Comparison of ENCODE assay signal across 14 mouse cellular contexts in genomic region chr7:122390683-122391082, GRCm38 (mm10).
A peak's percentile ranks its signal among the peaks of the same experiment; 100 is the strongest.
DNase-seq lines count a peak whose midpoint lies in the region; ATAC-seq and TF ChIP-seq lines count a peak whose summit lies in the region.
"Had no signal": no experiment of that assay in that cellular context is flagged by ENCODE, and none has a peak within 500 bp of the region (broad histone marks: within the 10 kb centered on the region; RNA-seq: fewer than 3 reads in every experiment).

No protein-coding gene starts in this region.

- H3K27me3 ChIP-seq in hindbrain, postnatal 0 days (ENCODE audit: insufficient read depth, low read length): no peaks in the 10 kb centered on the region
- H3K27me3 ChIP-seq: liver, embryonic 15.5 days had no signal

- H3K4me2 ChIP-seq in hindbrain, postnatal 0 days (ENCODE audit: low read depth, low read length): no peak overlapping the region
- H3K4me2 ChIP-seq: liver, embryonic 15.5 days had no signal

- WGBS in hindbrain, postnatal 0 days: 33% methylated on average over 4 of the region's 4 CpGs

- no peak for DNase-seq in layer of hippocampus, adult 2 months (ENCODE audit: low spot score in 2 of 2)
- DNase-seq in layer of hippocampus, postnatal 36 days: no peak
- DNase-seq in thymus, postnatal 0 days (ENCODE audit: low spot score): peak; percentile 33
- no peak for DNase-seq in thymus, adult 18-20 months
- DNase-seq in hindbrain, postnatal 0 days (ENCODE audit: low spot score): no peak
- no peak for DNase-seq in ovary, adult 18-20 months (ENCODE audit: low spot score)
- no peak for DNase-seq in spleen, postnatal 14 days (ENCODE audit: low spot score in 2 of 2)
- DNase-seq: adrenal gland, adult 2 months; heart, adult 2 months; heart, postnatal 36 days; kidney, adult 18-20 months had no signal

- no peak for TF ChIP-seq CTCF in layer of hippocampus, adult 2 months (conservative IDR thresholded peaks at IDR 0.05)
- no peak for TF ChIP-seq CTCF in hindbrain, postnatal 0 days (IDR thresholded peaks at IDR 0.05; ENCODE audit: low read depth)

- peaks cover 14% of the 10 kb centered on the region for H3K4me1 ChIP-seq in hindbrain, postnatal 0 days (ENCODE audit: insufficient read depth, low read length)
- H3K4me1 ChIP-seq: liver, embryonic 15.5 days had no signal

- H3K9ac ChIP-seq in hindbrain, postnatal 0 days (replicated peaks; ENCODE audit: low read length): no peak overlapping the region
- H3K9ac ChIP-seq: liver, embryonic 15.5 days had no signal

- H3K9me3 ChIP-seq in hindbrain, postnatal 0 days (ENCODE audit: low read length): no peaks in the 10 kb centered on the region
- H3K9me3 ChIP-seq: liver, embryonic 15.5 days had no signal

- H3K27ac ChIP-seq in layer of hippocampus, adult 2 months: peak overlapping the region; percentile 64
- peak overlapping the region; percentile 73 for H3K27ac ChIP-seq in hindbrain, postnatal 0 days
- H3K27ac ChIP-seq: heart, adult 2 months; liver, embryonic 15.5 days had no signal

- no peaks in the 10 kb centered on the region for H3K36me3 ChIP-seq in hindbrain, postnatal 0 days (ENCODE audit: insufficient read depth, low read length)
- H3K36me3 ChIP-seq: liver, embryonic 15.5 days had no signal

- no peak for ATAC-seq in hindbrain, postnatal 0 days
- ATAC-seq: Patski had no signal

- H3K4me3 ChIP-seq in layer of hippocampus, adult 2 months: no peak overlapping the region
- H3K4me3 ChIP-seq in hindbrain, postnatal 0 days (ENCODE audit: low read length): no peak overlapping the region
- H3K4me3 ChIP-seq: erythroblast, embryonic 14.5 days; heart, adult 2 months; liver, embryonic 15.5 days had no signal
